Mouse (Mus musculus) C2C12 (cell line): ENCODE data around the gene Smim12.

Source experiments
- CTCF ChIP-seq: IDR thresholded peaks from one replicate; pipeline ENCODE4 v1.5.1; 2011; ENCODE audit not compliant: control insufficient read depth, insufficient read depth, insufficient read length
- MAX ChIP-seq: IDR thresholded peaks from one replicate; pipeline ENCODE4 v1.6.1; 2011; ENCODE audit warnings: mild to moderate bottlenecking, control low read depth
- MYOD1 ChIP-seq: IDR thresholded peaks from one replicate; pipeline ENCODE4 v1.6.1; 2011; ENCODE audit warnings: low read depth; ENCODE audit not compliant: control insufficient read depth, insufficient read length
- MYOG ChIP-seq: IDR thresholded peaks from one replicate; pipeline ENCODE4 v1.6.1; 2011; ENCODE audit not compliant: control insufficient read depth, insufficient read length; ENCODE audit errors: extremely low read depth
- USF1 ChIP-seq: IDR thresholded peaks from one replicate; pipeline ENCODE4 v1.6.1; 2011; ENCODE audit warnings: low read depth, mild to moderate bottlenecking, control low read depth, moderate library complexity

- TF ChIP-seq MAX (no peak), CTCF (no peak), USF1 (no peak), MYOD1 (no peak), MYOG (no peak)
These were observed 7.0 kb upstream of the Smim12 start for GRCm38 (mm10) chr4:127236631-127237030.
